Mouse (Mus musculus): ENCODE data around the gene Scn10a. TPM values are rescaled to one million over a fixed set of nuclear protein-coding genes. Genes with fewer than 3 reads are reported as not detected.

Gene Scn10a
- total and polyA plus RNA-seq, 3 experiments, result 0.27 to 2.9 TPM; not detected in 1

DNA sequence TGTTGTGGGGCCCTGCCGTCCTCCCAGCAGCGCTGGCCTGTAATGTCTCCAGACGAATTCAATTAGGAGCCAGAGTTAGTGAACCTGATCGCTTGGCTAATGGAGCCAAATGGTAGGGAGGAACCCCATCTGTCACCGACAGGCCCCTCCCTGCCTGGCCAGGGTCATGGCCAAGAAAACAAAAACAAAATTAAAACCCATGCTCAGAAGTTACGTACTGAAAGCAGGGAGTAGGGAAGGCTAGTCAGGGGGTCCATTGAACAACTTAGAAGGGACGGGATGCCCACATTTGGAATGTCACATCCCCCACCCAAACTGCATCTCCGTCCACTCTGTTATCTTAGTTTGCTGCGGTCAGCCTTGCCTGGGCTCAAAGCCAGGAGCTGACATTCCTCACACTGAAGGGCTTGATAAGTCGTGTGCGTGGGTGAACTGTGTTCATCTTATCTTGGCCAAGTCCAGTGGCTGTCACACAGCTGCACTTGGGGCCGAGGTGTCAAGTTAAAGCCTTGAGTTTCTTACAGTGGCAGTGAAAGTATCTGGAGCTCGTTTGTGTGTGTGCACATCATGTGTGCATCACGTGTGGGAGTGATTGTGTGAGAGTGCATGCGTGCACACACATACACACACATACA, 87.1 kb downstream of the Scn10a start:
- Histone ChIP-seq H3K27me3 (ENCODE audit: control insufficient read depth in 1 of 2, insufficient read depth in 2 of 2, low read length in 2 of 2) (no peaks in the 10 kb centered on the region), H3K36me3 (ENCODE audit: control insufficient read depth in 1 of 2, insufficient read depth in 2 of 2, low read length in 2 of 2) (peaks cover 0 to 35% of the 10 kb centered on the region in 2 experiments; a peak in 2 of 4 replicates), H3K79me2 (ENCODE audit: control insufficient read depth, insufficient read depth, low read length, poor library complexity) (no peaks in the 10 kb centered on the region), H3K9me3 (replicated peaks; ENCODE audit: insufficient read depth, low read length) (no peaks in the 10 kb centered on the region), H3K27ac (ENCODE audit: control insufficient read depth, low read depth, low read length) (peak overlapping the region; percentile 53), H3K4me1 (ENCODE audit: control insufficient read depth in 1 of 2, insufficient read depth in 2 of 2, low read length in 2 of 2) (peaks cover 21 to 57% of the 10 kb centered on the region in 2 experiments), H3K9ac (ENCODE audit: control insufficient read depth, low read depth, low read length, poor library complexity, severe bottlenecking) (peak overlapping the region; percentile 7; the same call in 1 of the 2 replicates), H3K4me3 (ENCODE audit: control insufficient read depth in 1 of 2, insufficient read depth in 1 of 2, low read depth in 2 of 2, low read length in 2 of 2) (peak overlapping the region in 1 of 2 experiments; percentile 1; a peak in 2 of 4 replicates)
- DNase-seq (ENCODE audit: low read depth, low spot score), result peak; percentile 85
- TF ChIP-seq E2F4 (IDR thresholded peaks at IDR 0.05; ENCODE audit: borderline replicate concordance, low read depth, low read length) (no peak), EP300 (IDR thresholded peaks at IDR 0.05; ENCODE audit: low read depth in 1 of 2, low read length in 2 of 2) (peak; percentile 97 to 99), GABPA (IDR thresholded peaks at IDR 0.05; ENCODE audit: low read depth, low read length) (no peak), POLR2AphosphoS2 (IDR thresholded peaks at IDR 0.05; ENCODE audit: low read length) (peak; percentile 53; the same call in 1 of the 2 replicates), ZC3H11A (IDR thresholded peaks at IDR 0.05; ENCODE audit: low read depth, low read length) (no peak), RAD21 (IDR thresholded peaks at IDR 0.05; ENCODE audit: low read depth, low read length) (no peak), ZNF384 (IDR thresholded peaks at IDR 0.05; ENCODE audit: low read depth, low read length) (no peak), TBP (IDR thresholded peaks at IDR 0.05; ENCODE audit: low read depth, low read length) (0 out of 2 replicates have a peak, but pooled peaks have one; percentile 39), ELF1 (IDR thresholded peaks at IDR 0.05; ENCODE audit: low read depth, low read length) (no peak), USF1 (IDR thresholded peaks at IDR 0.05; ENCODE audit: low read depth, low read length) (peak; percentile 69), BHLHE40 (IDR thresholded peaks at IDR 0.05; ENCODE audit: borderline replicate concordance, low read depth, low read length) (peak; percentile 80; the same call in 1 of the 2 replicates), TAL1 (IDR thresholded peaks at IDR 0.05; ENCODE audit: low read length) (peak; percentile 86), GATA1 (IDR thresholded peaks at IDR 0.05; ENCODE audit: low read depth, low read length) (peak; percentile 98), MEF2A (IDR thresholded peaks at IDR 0.05; ENCODE audit: extremely low read depth, insufficient replicate concordance, low read depth, low read length, poor library complexity, severe bottlenecking) (no peak), MYC (IDR thresholded peaks at IDR 0.05; ENCODE audit: low read depth, low read length) (peak; percentile 49; the same call in 1 of the 2 replicates), CHD1 (IDR thresholded peaks at IDR 0.05; ENCODE audit: low read depth, low read length) (no peak), MXI1 (IDR thresholded peaks at IDR 0.05; ENCODE audit: low read depth, low read length) (peak; percentile 66; the same call in 1 of the 2 replicates), POLR2AphosphoS5 (IDR thresholded peaks at IDR 0.05; ENCODE audit: borderline replicate concordance, low read depth, low read length) (no peak), MYB (IDR thresholded peaks at IDR 0.05; ENCODE audit: low read depth, low read length) (peak; percentile 46; the same call in 1 of the 2 replicates), NRF1 (IDR thresholded peaks at IDR 0.05; ENCODE audit: insufficient read depth, low read depth, low read length, poor library complexity, severe bottlenecking) (no peak), TCF12 (IDR thresholded peaks at IDR 0.05; ENCODE audit: low read depth, low read length) (peak; percentile 96), POLR2A (IDR thresholded peaks at IDR 0.05; ENCODE audit: control insufficient read depth in 1 of 2, insufficient read depth in 1 of 2, low read depth in 1 of 2, low read length in 2 of 2, poor library complexity in 1 of 2) (no peak), UBTF (IDR thresholded peaks at IDR 0.05; ENCODE audit: borderline replicate concordance, insufficient read depth, low read depth, low read length) (no peak), MAFK (IDR thresholded peaks at IDR 0.05; ENCODE audit: borderline replicate concordance, low read depth, low read length) (peak; percentile 57; the same call in 1 of the 2 replicates), HCFC1 (IDR thresholded peaks at IDR 0.05; ENCODE audit: low read depth, low read length) (no peak), MAZ (IDR thresholded peaks at IDR 0.05; ENCODE audit: low read depth, low read length) (no peak), ETS1 (IDR thresholded peaks at IDR 0.05; ENCODE audit: low read depth, low read length) (peak; percentile 95), ZKSCAN1 (IDR thresholded peaks at IDR 0.05; ENCODE audit: low read depth, low read length) (no peak), SMC3 (IDR thresholded peaks at IDR 0.05; ENCODE audit: low read depth, low read length) (no peak), CHD2 (IDR thresholded peaks at IDR 0.05; ENCODE audit: low read length) (peak; percentile 75), NELFE (IDR thresholded peaks at IDR 0.05; ENCODE audit: low read depth, low read length) (no peak), USF2 (IDR thresholded peaks at IDR 0.05; ENCODE audit: borderline replicate concordance in 1 of 2, insufficient read depth in 1 of 2, low read depth in 1 of 2, low read length in 2 of 2) (no peak), SIN3A (IDR thresholded peaks at IDR 0.05; ENCODE audit: low read length) (peak; percentile 77), JUND (IDR thresholded peaks at IDR 0.05; ENCODE audit: low read depth, low read length) (no peak), RCOR1 (IDR thresholded peaks at IDR 0.05; ENCODE audit: low read depth, low read length) (peak; percentile 90), CTCF (IDR thresholded peaks at IDR 0.05 in 2 of 3, conservative IDR thresholded peaks at IDR 0.05 in 1 of 3; ENCODE audit: control insufficient read depth in 1 of 3, insufficient read depth in 1 of 3, low read depth in 2 of 3, low read length in 3 of 3, poor library complexity in 1 of 3, severe bottlenecking in 1 of 3) (no peak)
